Mouse (Mus musculus): ENCODE measurements around the gene Mif. TPM values are rescaled to one million over a fixed set of nuclear protein-coding genes. Genes with fewer than 3 reads are reported as not detected.
"Not testable (repeated sequence)": the region's sequence is repeated elsewhere in the genome, so short reads cannot be mapped to it uniquely, and the experiment has no call there.

Gene Mif
- total and polyA plus RNA-seq, 3 experiments, result 1,217 to 2,151 (median 2,072) TPM

- H3K4me3 ChIP-seq (replicated peaks in 1 of 3; ENCODE audit: low read depth in 2 of 3, low read length in 2 of 3, poor library complexity in 1 of 3); H3K36me3 ChIP-seq (replicated peaks in 1 of 2; ENCODE audit: control insufficient read depth in 1 of 2, insufficient read depth in 1 of 2, low read length in 1 of 2); H3K9me3 ChIP-seq (replicated peaks; ENCODE audit: low read length); H3K9ac ChIP-seq (ENCODE audit: insufficient read depth, low read depth); H3K79me2 ChIP-seq (replicated peaks; ENCODE audit: control insufficient read depth, extremely low read depth, insufficient read depth, poor library complexity, severe bottlenecking); DNase-seq (ENCODE audit: extremely low read depth); H3K27me3 ChIP-seq (replicated peaks); in situ Hi-C loops (cut with MboI; ENCODE audit: low pct_ligation_motif_present, low pct_unique_long_range_greater_than_20kb, low sequenced_read_pairs); H3K4me2 ChIP-seq (ENCODE audit: insufficient read depth, low read depth, poor library complexity, severe bottlenecking); H3K27ac ChIP-seq (ENCODE audit: insufficient read depth, low read depth); dilution Hi-C loops (cut with MboI; ENCODE audit: extremely low pct_ligation_motif_present, extremely low pct_unique_long_range_greater_than_20kb, low sequenced_read_pairs): not testable (repeated sequence)
- H3K4me1 ChIP-seq (ENCODE audit: control insufficient read depth in 1 of 2, insufficient read depth in 2 of 2), result peaks cover 2 to 17% of the 10 kb centered on the region in 2 experiments; a peak in 3 of 4 replicates
- peak; percentile 83 for TF ChIP-seq TBP (conservative IDR thresholded peaks at IDR 0.05; ENCODE audit: low read depth, low read length)
Measured at GRCm38 (mm10) chr10:75843898-75844297, 16.1 kb downstream of the Mif start.

GRCm38 (mm10) chr10:75839092-75839491 is 20.9 kb downstream of the Mif start:
- TF ChIP-seq CHD2 (IDR thresholded peaks at IDR 0.05; ENCODE audit: low read length) (no peak), ETS1 (conservative IDR thresholded peaks at IDR 0.05; ENCODE audit: low read depth, low read length) (no peak), E2F4 (IDR thresholded peaks at IDR 0.05; ENCODE audit: insufficient replicate concordance, low read depth, low read length) (no peak), CTCF (conservative IDR thresholded peaks at IDR 0.05 in 1 of 2, IDR thresholded peaks at IDR 0.05 in 1 of 2; ENCODE audit: low read depth in 2 of 2, low read length in 2 of 2) (no peak), TBP (conservative IDR thresholded peaks at IDR 0.05; ENCODE audit: low read depth, low read length) (no peak), MAZ (IDR thresholded peaks at IDR 0.05; ENCODE audit: low read depth, low read length) (no peak), GABPA (IDR thresholded peaks at IDR 0.05; ENCODE audit: insufficient replicate concordance, low read depth, low read length) (no peak), ZC3H11A (IDR thresholded peaks at IDR 0.05; ENCODE audit: low read depth, low read length) (no peak), JUND (conservative IDR thresholded peaks at IDR 0.05; ENCODE audit: low read depth, low read length) (no peak), MXI1 (IDR thresholded peaks at IDR 0.05; ENCODE audit: low read depth, low read length) (no peak), ZKSCAN1 (IDR thresholded peaks at IDR 0.05; ENCODE audit: borderline replicate concordance, low read depth, low read length) (no peak), MAX (IDR thresholded peaks at IDR 0.05; ENCODE audit: low read length) (no peak), MAFK (IDR thresholded peaks at IDR 0.05; ENCODE audit: insufficient replicate concordance, low read length) (no peak)
- dilution Hi-C loops (cut with MboI; ENCODE audit: extremely low pct_ligation_motif_present, extremely low pct_unique_long_range_greater_than_20kb, low sequenced_read_pairs), result no loop called here

More at GRCm38 (mm10) chr10:75839092-75839491, 20.9 kb downstream of the Mif start:
- no peaks in the 10 kb centered on the region for H3K79me2 ChIP-seq (replicated peaks; ENCODE audit: control insufficient read depth, extremely low read depth, insufficient read depth, poor library complexity, severe bottlenecking)
- H3K9me3 ChIP-seq (replicated peaks; ENCODE audit: low read length), result no peaks in the 10 kb centered on the region
- H3K36me3 ChIP-seq (replicated peaks in 1 of 2; ENCODE audit: control insufficient read depth in 1 of 2, insufficient read depth in 1 of 2, low read length in 1 of 2), result no peaks in the 10 kb centered on the region
- H3K27ac ChIP-seq (ENCODE audit: insufficient read depth, low read depth), result no peak overlapping the region
- peaks cover 0 to 17% of the 10 kb centered on the region in 2 experiments; a peak in 2 of 4 replicates for H3K4me1 ChIP-seq (ENCODE audit: control insufficient read depth in 1 of 2, insufficient read depth in 2 of 2)
- DNase-seq (ENCODE audit: extremely low read depth), result no peak
- in situ Hi-C loops (cut with MboI; ENCODE audit: low pct_ligation_motif_present, low pct_unique_long_range_greater_than_20kb, low sequenced_read_pairs), result loop anchor here (10.0 kb wide), 1 partner anchor 254 kb away; the partner anchor contains the start of gene Ggt5
- no peak overlapping the region for H3K9ac ChIP-seq (ENCODE audit: insufficient read depth, low read depth)
- H3K4me3 ChIP-seq (replicated peaks in 1 of 3; ENCODE audit: low read depth in 2 of 3, low read length in 2 of 3, poor library complexity in 1 of 3), result no peak overlapping the region
- H3K4me2 ChIP-seq (ENCODE audit: insufficient read depth, low read depth, poor library complexity, severe bottlenecking), result no peak overlapping the region
- H3K27me3 ChIP-seq (replicated peaks), result no peaks in the 10 kb centered on the region
